Mouse (Mus musculus): ENCODE results near the gene Flt3. TPM values are rescaled to one million over a fixed set of nuclear protein-coding genes. Genes with fewer than 3 reads are reported as not detected.

Flt3 gene
- total RNA-seq, 2 experiments from 2014 or later, result not detected

Small RNAs within 50 kb of the gene (microRNA-seq; reads per million reads assigned to microRNA genes)
- 0 reads per million in 2 experiments for gene Mir7k

Other genes starting within 250 kb of the Flt3 start
- gene Gsx1, start 211.8 kb downstream of the Flt3 start, total RNA-seq (2021), result not detected
- gene Pdx1, start 130.5 kb downstream of the Flt3 start, total RNA-seq (2021), result not detected
- gene Cdx2, start 93.2 kb downstream of the Flt3 start, total RNA-seq (2021), result not detected
- gene Urad, start 78.0 kb downstream of the Flt3 start, total RNA-seq (2021), result not detected
- 10 to 100 TPM; 57.2 to 58.4 TPM for gene Pan3, start 29.7 kb upstream of the Flt3 start, total RNA-seq (2021)